Mouse (Mus musculus) heart, postnatal 0 days (tissue): ENCODE measurements around the gene Timp2. TPM values are rescaled to one million over a fixed set of nuclear protein-coding genes. Genes with fewer than 3 reads are reported as not detected.

Experiments
- ATAC-seq: fragments of 200-750 bp; cut with Nextera tagmentation; 2 replicates; pipeline ENCODE4 v1.8.0; 2017; ENCODE audit warnings: low read depth, moderate number of reproducible peaks, moderate library complexity; ENCODE audit not compliant: insufficient read depth
- DNase-seq: peaks from one replicate; pipeline ENCODE4 v3.0.0-alpha.2; 2016; ENCODE audit warnings: low spot score
- H3K27ac ChIP-seq: fragments of 300-500 bp; sonication (generic); 2 replicates; pipeline ENCODE4 v1.5.1; 2014; ENCODE audit warnings: low read depth, mild to moderate bottlenecking
- H3K27me3 ChIP-seq: fragments of 300-500 bp; sonication (generic); 2 replicates; pipeline ENCODE4 v1.6.1; 2014; ENCODE audit warnings: low read length, mixed read lengths; ENCODE audit not compliant: control insufficient read depth, insufficient read depth
- H3K36me3 ChIP-seq: fragments of 300-500 bp; sonication (generic); replicated peaks from 2 replicates; pipeline ENCODE4 v1.6.1; 2014; ENCODE audit warnings: low read length, mixed read lengths; ENCODE audit not compliant: control insufficient read depth, insufficient read depth
- H3K4me1 ChIP-seq: fragments of 300-500 bp; sonication (generic); 2 replicates; pipeline ENCODE4 v1.6.1; 2014; ENCODE audit warnings: antibody characterized with exemption; ENCODE audit not compliant: control insufficient read depth, insufficient read depth
- H3K4me2 ChIP-seq: fragments of 300-500 bp; sonication (generic); 2 replicates; pipeline ENCODE4 v1.6.1; 2014; ENCODE audit warnings: low read depth, mild to moderate bottlenecking, low read length, moderate library complexity
- H3K4me3 ChIP-seq: fragments of 300-500 bp; sonication (generic); 2 replicates; pipeline ENCODE4 v1.5.1; 2014; ENCODE audit warnings: low read depth, low read length
- H3K9ac ChIP-seq: fragments of 300-500 bp; sonication (generic); replicated peaks from 2 replicates; pipeline ENCODE4 v1.6.1; 2014; ENCODE audit warnings: low read depth, low read length, mixed read lengths
- H3K9me3 ChIP-seq: fragments of 300-500 bp; sonication (generic); replicated peaks from 2 replicates; pipeline ENCODE4 v1.6.1; 2016; ENCODE audit warnings: low read length; ENCODE audit not compliant: control insufficient read depth
- CTCF ChIP-seq: IDR thresholded peaks from 2 replicates; pipeline ENCODE4 v1.5.1; 2016; ENCODE audit warnings: antibody characterized with exemption, control low read depth, low read depth
- EP300 ChIP-seq: IDR thresholded peaks from 2 replicates; pipeline ENCODE4 v1.6.1; 2016; ENCODE audit warnings: antibody characterized with exemption, low read depth
- WGBS: fragments of 180-500 bp; shearing (Covaris S2); extraction: QIAGEN DNeasy Blood & Tissue Kit; methylation state at CpG from one replicate; pipeline ENCODE4 v1.1.7; 2014; 5-methylcytosine and 5-hydroxymethylcytosine counted together
- polyA plus RNA-seq: library from polyadenylated mRNA; unstranded; fragments of >200 nt; fragmentation: Nextera tagmentation; extraction: Ambion mirVana; gene quantifications from 2 replicates; pipeline ENCODE4 v1.2.1, GENCODE M21; 2015
- total RNA-seq: library from RNA; depleted of rRNA; stranded (reverse); fragments of >200 nt; gene quantifications from 2 replicates; pipeline ENCODE4 v1.2.3, GENCODE M21; 2014; ENCODE audit warnings: low replicate concordance

The Timp2 gene
- total and polyA plus RNA-seq, 2 experiments from 2014 or later = 65.5 to 78.5 TPM

GRCm38 (mm10) chr11:118324541-118324940, 31.0 kb downstream of the Timp2 start:
- H3K9me3 ChIP-seq = no peaks in the 10 kb centered on the region
- no peak for TF ChIP-seq EP300
- TF ChIP-seq CTCF = no peak
- DNase-seq (peak; percentile 60), ATAC-seq (peak; percentile 21; the same call in 1 of the 2 replicates)
- no peaks in the 10 kb centered on the region for H3K27me3 ChIP-seq
- H3K9ac ChIP-seq = no peak overlapping the region
- no peak overlapping the region for H3K4me2 ChIP-seq
- WGBS = 58% methylated on average over 5 of the region's 5 CpGs
- peaks cover 11% of the 10 kb centered on the region for H3K36me3 ChIP-seq
- peak overlapping the region; percentile 51 for H3K27ac ChIP-seq
- no peak overlapping the region for H3K4me3 ChIP-seq
- H3K4me1 ChIP-seq = peaks cover 17% of the 10 kb centered on the region

DNA sequence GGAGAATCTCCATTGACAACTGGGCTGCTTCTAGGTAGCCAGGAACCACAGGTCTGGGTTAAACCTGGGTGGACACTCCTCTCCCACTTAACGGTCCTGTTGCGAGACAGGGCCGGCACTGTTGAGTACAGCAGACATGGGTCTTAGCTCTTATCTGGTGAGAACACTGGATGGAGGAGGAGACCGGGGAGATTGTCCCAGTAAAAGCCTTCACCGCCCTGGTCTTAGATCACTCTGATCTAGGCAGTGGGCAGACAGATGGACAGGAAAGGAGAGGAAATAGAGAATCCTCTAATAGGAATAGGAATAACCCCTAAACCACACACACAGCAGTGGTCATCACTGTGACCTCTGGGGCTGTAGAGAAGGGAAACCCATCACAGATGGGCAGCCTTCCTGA, 31.6 kb downstream of the Timp2 start:
- Histone ChIP-seq H3K9me3 (no peaks in the 10 kb centered on the region), H3K4me1 (peaks cover 17% of the 10 kb centered on the region), H3K27me3 (no peaks in the 10 kb centered on the region), H3K9ac (no peak overlapping the region), H3K4me3 (no peak overlapping the region), H3K4me2 (no peak overlapping the region), H3K27ac (peak overlapping the region; percentile 51), H3K36me3 (peaks cover 17% of the 10 kb centered on the region)
- 48% methylated on average over 5 of the region's 5 CpGs for WGBS
- no peak for ATAC-seq
- no peak for TF ChIP-seq EP300
- no peak for TF ChIP-seq CTCF
- no peak for DNase-seq

DNA sequence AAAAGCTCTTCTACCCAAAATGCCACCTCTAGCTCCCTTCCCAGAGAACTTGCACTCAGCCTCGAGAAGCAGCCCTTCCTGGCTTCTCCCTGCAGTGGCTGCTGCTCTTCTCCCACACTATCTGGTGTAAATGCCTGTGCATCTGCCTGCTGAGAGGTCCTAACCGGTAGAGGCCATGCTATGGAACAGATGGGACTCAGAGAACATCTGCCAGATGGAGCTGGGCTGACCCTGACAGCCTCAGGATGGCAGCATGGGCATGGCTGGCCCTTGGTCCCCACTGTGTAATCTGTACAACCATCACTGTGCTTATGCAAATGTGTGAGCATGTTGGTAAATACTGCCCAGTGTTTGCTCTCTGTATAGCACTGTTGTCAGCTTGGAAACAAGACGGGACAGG, 32.9 kb downstream of the Timp2 start:
- Histone ChIP-seq H3K27ac (no peak overlapping the region), H3K4me1 (peaks cover 9% of the 10 kb centered on the region; the same call in 1 of the 2 replicates), H3K4me2 (no peak overlapping the region), H3K9me3 (no peaks in the 10 kb centered on the region), H3K36me3 (peaks cover 29% of the 10 kb centered on the region), H3K4me3 (no peak overlapping the region), H3K9ac (no peak overlapping the region), H3K27me3 (no peaks in the 10 kb centered on the region)
- no peak for TF ChIP-seq CTCF
- TF ChIP-seq EP300 = no peak
- no peak for DNase-seq
- ATAC-seq = no peak
- WGBS = 48% methylated on average over 3 of the region's 3 CpGs

DNA sequence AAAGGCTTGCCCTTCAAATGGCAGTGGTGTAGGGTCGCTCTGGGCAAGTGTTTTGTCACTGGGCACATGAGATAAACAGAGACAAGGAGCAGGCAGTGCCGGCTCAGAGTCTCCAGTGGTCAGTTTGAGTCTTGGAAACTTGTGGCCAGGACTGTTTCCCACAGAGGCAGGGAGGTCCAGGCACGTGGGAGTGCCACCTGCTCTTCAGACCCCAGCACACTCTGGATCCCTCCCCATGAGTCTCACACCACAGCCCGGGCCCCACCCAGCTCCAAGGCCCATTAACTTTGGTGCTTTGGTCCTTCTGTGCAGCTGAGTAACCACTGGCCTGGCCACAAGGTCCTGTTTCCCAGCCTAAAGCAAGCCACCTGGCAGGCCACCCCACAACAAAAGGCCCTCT, 33.6 kb downstream of the Timp2 start:
- Histone ChIP-seq H3K9me3 (no peaks in the 10 kb centered on the region), H3K4me3 (no peak overlapping the region), H3K4me2 (no peak overlapping the region), H3K27ac (no peak overlapping the region), H3K36me3 (peaks cover 33% of the 10 kb centered on the region), H3K9ac (no peak overlapping the region), H3K27me3 (no peaks in the 10 kb centered on the region), H3K4me1 (peaks cover 9% of the 10 kb centered on the region; the same call in 1 of the 2 replicates)
- DNase-seq (no peak), ATAC-seq (no peak)
- 43% methylated on average over 4 of the region's 4 CpGs for WGBS
- TF ChIP-seq EP300 (no peak), CTCF (no peak)

DNA sequence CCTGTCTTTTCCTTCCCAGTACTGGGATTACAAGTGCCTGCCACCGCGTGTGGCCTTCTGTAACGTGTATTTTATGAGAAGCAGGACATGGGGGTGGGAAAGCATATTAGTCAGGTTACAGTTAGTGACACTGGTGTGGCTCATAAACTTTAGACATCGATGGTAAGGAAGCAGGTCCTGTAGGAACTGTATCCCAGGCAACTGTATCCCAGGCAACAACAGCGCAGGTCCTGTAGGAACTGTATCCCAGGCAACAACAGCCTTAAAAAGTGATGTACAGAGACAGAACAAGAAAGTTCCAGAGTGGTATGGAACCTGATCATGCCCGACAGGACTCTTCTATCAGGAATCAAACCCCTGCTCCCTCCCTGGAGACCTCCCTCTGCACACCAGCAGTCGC, 34.0 kb downstream of the Timp2 start:
- H3K9me3 ChIP-seq = no peaks in the 10 kb centered on the region
- H3K4me2 ChIP-seq = no peak overlapping the region
- 88% methylated on average over 7 of the region's 7 CpGs for WGBS
- no peak overlapping the region for H3K27ac ChIP-seq
- peaks cover 9% of the 10 kb centered on the region; the same call in 1 of the 2 replicates for H3K4me1 ChIP-seq
- H3K9ac ChIP-seq = no peak overlapping the region
- TF ChIP-seq EP300 = no peak
- TF ChIP-seq CTCF = no peak
- peaks cover 33% of the 10 kb centered on the region for H3K36me3 ChIP-seq
- H3K27me3 ChIP-seq = no peaks in the 10 kb centered on the region
- no peak overlapping the region for H3K4me3 ChIP-seq
- ATAC-seq (no peak), DNase-seq (no peak)

GRCm38 (mm10) chr11:118318678-118319077, 36.9 kb downstream of the Timp2 start:
- no peak overlapping the region for H3K9ac ChIP-seq
- H3K4me1 ChIP-seq = peaks cover 5% of the 10 kb centered on the region; the same call in 1 of the 2 replicates
- H3K27me3 ChIP-seq = no peaks in the 10 kb centered on the region
- H3K9me3 ChIP-seq = no peaks in the 10 kb centered on the region
- H3K4me3 ChIP-seq = no peak overlapping the region
- TF ChIP-seq EP300 (no peak), CTCF (peak; percentile 69)
- peaks cover 51% of the 10 kb centered on the region for H3K36me3 ChIP-seq
- ATAC-seq (no peak), DNase-seq (no peak)
- H3K4me2 ChIP-seq = no peak overlapping the region
- H3K27ac ChIP-seq = no peak overlapping the region
- 66% methylated on average over 5 of the region's 5 CpGs for WGBS
